In the genomic region with DNA sequence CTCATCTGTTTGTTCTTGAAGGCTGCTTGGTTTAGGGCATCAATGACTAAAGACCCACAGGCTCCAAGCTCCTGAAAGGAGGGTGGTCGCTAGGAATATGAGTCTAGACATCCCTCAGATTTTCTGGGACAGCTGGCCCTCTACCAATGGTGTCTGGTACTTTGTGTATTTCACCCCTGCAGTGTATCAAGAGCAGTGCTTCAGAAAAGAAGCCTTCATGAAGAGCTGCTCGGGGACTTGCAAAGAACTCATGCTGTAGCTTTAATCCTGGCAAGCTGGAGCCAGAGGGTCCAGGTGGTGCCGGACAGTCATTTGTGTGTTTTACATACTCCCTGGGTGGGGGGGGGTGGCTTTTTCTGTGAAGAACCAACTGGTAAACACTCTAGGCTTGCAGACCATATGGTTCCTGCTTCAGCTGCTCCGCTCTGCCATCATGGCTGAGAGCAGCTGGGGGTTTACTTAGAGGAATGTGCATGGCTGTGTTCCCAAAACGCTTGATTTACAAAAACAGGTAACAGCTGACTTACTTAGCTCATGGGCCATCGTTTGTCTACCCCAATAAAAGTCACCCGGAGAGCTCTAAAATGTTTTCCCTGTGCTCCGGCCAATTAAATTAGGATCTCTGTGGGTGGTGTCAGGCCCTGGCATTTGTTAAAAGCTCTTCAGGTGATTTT, we compare ENCODE assay signal across 9 mouse cellular contexts. TPM values are rescaled to one million over a fixed set of nuclear protein-coding genes. Genes with fewer than 3 reads are reported as not detected.
DNase-seq lines count a peak whose midpoint lies in the region; ATAC-seq and TF ChIP-seq lines count a peak whose summit lies in the region.
"Had no signal": no experiment of that assay in that cellular context is flagged by ENCODE, and none has a peak within 500 bp of the region (broad histone marks: within the 10 kb centered on the region; RNA-seq: fewer than 3 reads in every experiment).

No protein-coding gene starts in this region.

- no peaks in the 10 kb centered on the region for H3K4me1 ChIP-seq in heart, embryonic 12.5 days (replicated peaks)
- peaks cover 9% of the 10 kb centered on the region; the same call in 1 of the 2 replicates for H3K4me1 ChIP-seq in lung, embryonic 16.5 days (replicated peaks; ENCODE audit: control insufficient read depth, insufficient read depth, low read length)
- no peaks in the 10 kb centered on the region for H3K4me1 ChIP-seq in lung, adult 2 months (ENCODE audit: control insufficient read depth, insufficient read depth, low read length)
- H3K4me1 ChIP-seq in limb, embryonic 14.5 days (ENCODE audit: control insufficient read depth, insufficient read depth, low read length): peaks cover 4% of the 10 kb centered on the region; the same call in 1 of the 2 replicates

- H3K4me2 ChIP-seq in heart, embryonic 12.5 days: no peak overlapping the region
- no peak overlapping the region for H3K4me2 ChIP-seq in lung, embryonic 16.5 days (ENCODE audit: low read depth, low read length)
- 0 out of 2 replicates have a peak overlapping the region, but pooled peaks have one; percentile 19 for H3K4me2 ChIP-seq in limb, embryonic 14.5 days (replicated peaks; ENCODE audit: low read depth, low read length, severe bottlenecking)

- no peaks in the 10 kb centered on the region for H3K9me3 ChIP-seq in heart, embryonic 12.5 days (replicated peaks)
- no peaks in the 10 kb centered on the region for H3K9me3 ChIP-seq in lung, embryonic 16.5 days (ENCODE audit: control insufficient read depth, low read length)
- no peaks in the 10 kb centered on the region for H3K9me3 ChIP-seq in limb, embryonic 14.5 days (ENCODE audit: control insufficient read depth, low read length)

- peak; percentile 83 for DNase-seq in heart, adult 11 months
- DNase-seq in lung, adult 2 months: no peak
- peak; percentile 11 for DNase-seq in embryo, embryonic 11.5 days (ENCODE audit: low read depth, low spot score)
- DNase-seq in limb, embryonic 14.5 days (ENCODE audit: low spot score): peak; percentile 77
- no peak for DNase-seq in adrenal gland, postnatal 25 days
- no peak for DNase-seq in frontal cortex, postnatal 36 days (ENCODE audit: low spot score in 2 of 2)
- DNase-seq: heart, postnatal 4 days had no signal

- ATAC-seq in heart, embryonic 12.5 days (ENCODE audit: insufficient number of reproducible peaks, low FRiP score): no peak
- ATAC-seq in lung, embryonic 16.5 days (ENCODE audit: low read depth): peak; percentile 65
- ATAC-seq in limb, embryonic 14.5 days (ENCODE audit: low FRiP score, low read depth): peak; percentile 92

- H3K4me3 ChIP-seq in heart, embryonic 12.5 days: no peak overlapping the region
- H3K4me3 ChIP-seq in lung, embryonic 16.5 days (ENCODE audit: low read length): no peak overlapping the region
- H3K4me3 ChIP-seq in lung, adult 2 months (replicated peaks; ENCODE audit: extremely low read depth, low read depth, low read length): no peak overlapping the region
- H3K4me3 ChIP-seq in limb, embryonic 14.5 days (replicated peaks; ENCODE audit: low read length): no peak overlapping the region

- TF ChIP-seq POLR2A in lung, adult 2 months (IDR thresholded peaks at IDR 0.05; ENCODE audit: borderline replicate concordance, extremely low read depth, low read depth, low read length): no peak
- TF ChIP-seq POLR2A in limb, embryonic 14.5 days (IDR thresholded peaks at IDR 0.05; ENCODE audit: borderline replicate concordance, extremely low read depth, insufficient read depth, insufficient read length): no peak

- H3K9ac ChIP-seq in heart, embryonic 12.5 days: no peak overlapping the region
- H3K9ac ChIP-seq in lung, embryonic 16.5 days (ENCODE audit: low read length): no peak overlapping the region
- no peak overlapping the region for H3K9ac ChIP-seq in limb, embryonic 14.5 days (ENCODE audit: low read depth, low read length, severe bottlenecking)

- H3K36me3 ChIP-seq in heart, embryonic 12.5 days: no peaks in the 10 kb centered on the region
- no peaks in the 10 kb centered on the region for H3K36me3 ChIP-seq in lung, embryonic 16.5 days (ENCODE audit: control insufficient read depth, insufficient read depth, low read length)
- H3K36me3 ChIP-seq in limb, embryonic 14.5 days (ENCODE audit: control insufficient read depth, insufficient read depth, low read length): no peaks in the 10 kb centered on the region

- TF ChIP-seq CTCF in lung, adult 2 months (IDR thresholded peaks at IDR 0.05; ENCODE audit: insufficient read depth, low read length): no peak

- 46% methylated on average over 8 of the region's 8 CpGs for WGBS in heart, embryonic 12.5 days
- WGBS in lung, embryonic 16.5 days: 40% methylated on average over 8 of the region's 8 CpGs
- 47% methylated on average over 8 of the region's 8 CpGs for WGBS in lung, adult 2 months
- WGBS in limb, embryonic 14.5 days: 13% methylated on average over 8 of the region's 8 CpGs

- H3K27me3 ChIP-seq in heart, embryonic 12.5 days (replicated peaks): no peaks in the 10 kb centered on the region
- H3K27me3 ChIP-seq in lung, embryonic 16.5 days (ENCODE audit: control insufficient read depth, insufficient read depth, low read depth, low read length): no peaks in the 10 kb centered on the region
- no peaks in the 10 kb centered on the region for H3K27me3 ChIP-seq in limb, embryonic 14.5 days (ENCODE audit: control insufficient read depth, insufficient read depth, low read length)

- H3K27ac ChIP-seq in heart, embryonic 12.5 days (ENCODE audit: poor library complexity, severe bottlenecking): no peak overlapping the region
- H3K27ac ChIP-seq in lung, embryonic 16.5 days (ENCODE audit: low read length): peak overlapping the region; percentile 34
- 0 out of 2 replicates have a peak overlapping the region, but pooled peaks have one; percentile 20 for H3K27ac ChIP-seq in limb, embryonic 14.5 days (replicated peaks; ENCODE audit: low read depth, low read length)

RNA-seq across cellular contexts. Expression of gene Kcnk13, which starts 38.8 kb away (rescaled TPM):
- 0.12 and 0.27 TPM in 2 replicates for polyA plus RNA-seq in heart, embryonic 12.5 days (2016; fragmentation: Nextera tagmentation; extraction: Ambion mirVana)
- 4.0 and 4.9 TPM in 2 replicates for polyA plus RNA-seq in lung, embryonic 16.5 days (2015; fragmentation: Nextera tagmentation; extraction: Ambion mirVana)
- polyA plus RNA-seq in lung, adult 2 months (2012; rRNA removed): 2.5 and 3.0 TPM in 2 replicates
- polyA plus RNA-seq in limb, embryonic 14.5 days (2012; rRNA removed): 1.6 and 1.7 TPM in 2 replicates
- 2.4 and 2.6 TPM in 2 replicates for polyA plus RNA-seq in limb, embryonic 14.5 days (2014; fragmentation: Nextera tagmentation; extraction: Ambion mirVana)
- total RNA-seq in adrenal gland, postnatal 25 days (2021): 0.57 and 0.76 TPM in 2 replicates

Comparison
In these comparisons a context has a peak if more than half of its experiments do, and no peak if none do; other contexts are left out.
1. DNase-seq: peak in heart, adult 11 months (single experiment), embryo, embryonic 11.5 days (single experiment) and limb, embryonic 14.5 days (single experiment); none in lung, adult 2 months (single experiment), adrenal gland, postnatal 25 days (single experiment) and frontal cortex, postnatal 36 days (0 of 2).